Mouse (Mus musculus): ENCODE data around the gene Cep295nl.

DNA sequence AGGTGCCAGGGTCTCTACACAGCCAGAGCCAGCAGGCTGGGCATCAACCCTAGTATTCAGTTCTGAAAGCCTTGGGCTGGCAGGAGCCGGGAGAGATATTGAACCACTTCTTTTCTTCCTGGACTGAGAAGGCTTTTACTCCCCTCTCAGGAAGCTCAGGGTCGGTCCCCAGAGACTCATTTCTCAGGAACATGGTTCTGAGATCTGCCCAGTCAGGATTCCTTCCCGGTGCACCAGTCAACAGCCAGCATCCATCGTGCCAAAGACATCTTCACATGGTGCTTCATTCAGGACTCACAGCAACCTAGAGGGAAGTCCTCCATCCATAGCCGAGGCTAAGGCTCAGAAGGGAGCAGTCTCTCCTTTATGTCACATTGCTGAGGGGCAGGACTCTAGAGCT, 32.2 kb upstream of the Cep295nl start:
- no peak for TF ChIP-seq CTCF (IDR thresholded peaks at IDR 0.05; ENCODE audit: extremely low read depth, insufficient read depth, low read length)
- TF ChIP-seq POLR2A (IDR thresholded peaks at IDR 0.05; ENCODE audit: extremely low read depth, insufficient read depth, low read length) = no peak
